Mouse (Mus musculus): ENCODE results near the gene Crtam. TPM values are rescaled to one million over a fixed set of nuclear protein-coding genes. Genes with fewer than 3 reads are reported as not detected.

The Crtam gene
- total RNA-seq, 2 experiments from 2014 or later: 0.40 to 0.45 TPM

Other genes starting within 250 kb of the Crtam start
- gene Hspa8, start 203.6 kb downstream of the Crtam start, total RNA-seq (2015): 2,454 and 2,467 TPM in 2 replicates
- 3,359 and 3,514 TPM in 2 replicates for gene Hspa8, start 203.6 kb downstream of the Crtam start, total RNA-seq (2017)
- not detected in 2 replicates for gene Bsx, start 130.5 kb downstream of the Crtam start, total RNA-seq (2015)
- gene Bsx, start 130.5 kb downstream of the Crtam start, total RNA-seq (2017): not detected in 2 replicates
- gene Jhy, start 40.5 kb downstream of the Crtam start, total RNA-seq (2015): not detected in 2 replicates
- gene Jhy, start 40.5 kb downstream of the Crtam start, total RNA-seq (2017): not detected in 2 replicates
- 21.6 and 26.5 TPM in 2 replicates for gene Ubash3b, start 157.1 kb upstream of the Crtam start, total RNA-seq (2015)
- 14.8 and 15.1 TPM in 2 replicates for gene Ubash3b, start 157.1 kb upstream of the Crtam start, total RNA-seq (2017)

Measured in megakaryocyte, adult 5-6 weeks (primary cell).